Mouse (Mus musculus) C2C12 (cell line): ENCODE data around the gene Pan3.

ENCODE experiments used
- CEBPB ChIP-seq: IDR thresholded peaks from one replicate; pipeline ENCODE4 v1.6.1; 2011; ENCODE audit warnings: low read depth, mild to moderate bottlenecking, control low read depth, moderate library complexity
- CTCF ChIP-seq: IDR thresholded peaks from one replicate; pipeline ENCODE4 v1.5.1; 2011; ENCODE audit not compliant: control insufficient read depth, insufficient read depth, insufficient read length
- FOSL1 ChIP-seq: IDR thresholded peaks from one replicate; pipeline ENCODE4 v1.8.0; 2011; ENCODE audit warnings: mild to moderate bottlenecking, low read length; ENCODE audit not compliant: poor library complexity, insufficient read depth, severe bottlenecking
- MAX ChIP-seq: IDR thresholded peaks from one replicate; pipeline ENCODE4 v1.6.1; 2011; ENCODE audit warnings: mild to moderate bottlenecking, control low read depth
- MYOG ChIP-seq: IDR thresholded peaks from one replicate; pipeline ENCODE4 v1.6.1; 2011; ENCODE audit not compliant: control insufficient read depth, insufficient read length; ENCODE audit errors: extremely low read depth
- USF1 ChIP-seq: IDR thresholded peaks from one replicate; pipeline ENCODE4 v1.6.1; 2011; ENCODE audit warnings: low read depth, mild to moderate bottlenecking, control low read depth, moderate library complexity

DNA sequence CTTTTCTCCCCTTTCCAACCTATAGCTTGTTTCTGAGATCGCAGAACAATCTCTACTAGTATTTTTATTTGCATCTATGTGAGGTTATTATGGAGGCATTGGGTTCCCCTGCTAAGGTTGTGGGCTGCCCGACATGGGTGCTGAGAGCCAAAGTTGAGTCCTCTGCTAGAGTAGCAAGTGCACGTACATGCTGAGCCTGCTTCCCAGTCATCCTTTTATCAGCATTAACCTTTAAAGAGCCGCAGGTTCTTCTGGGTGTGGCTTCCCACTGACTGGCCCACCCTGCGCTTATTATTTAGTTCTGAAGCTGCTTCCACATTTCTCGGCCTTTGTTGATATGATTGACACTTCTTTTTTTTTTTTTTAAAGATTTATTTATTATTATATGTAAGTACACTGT, 14.3 kb downstream of the Pan3 start:
- TF ChIP-seq CTCF (no peak), USF1 (no peak), MAX (no peak), CEBPB (no peak), FOSL1 (no peak), MYOG (no peak)
